Mouse (Mus musculus): Measurements from ENCODE around the gene Cd2.

DNA sequence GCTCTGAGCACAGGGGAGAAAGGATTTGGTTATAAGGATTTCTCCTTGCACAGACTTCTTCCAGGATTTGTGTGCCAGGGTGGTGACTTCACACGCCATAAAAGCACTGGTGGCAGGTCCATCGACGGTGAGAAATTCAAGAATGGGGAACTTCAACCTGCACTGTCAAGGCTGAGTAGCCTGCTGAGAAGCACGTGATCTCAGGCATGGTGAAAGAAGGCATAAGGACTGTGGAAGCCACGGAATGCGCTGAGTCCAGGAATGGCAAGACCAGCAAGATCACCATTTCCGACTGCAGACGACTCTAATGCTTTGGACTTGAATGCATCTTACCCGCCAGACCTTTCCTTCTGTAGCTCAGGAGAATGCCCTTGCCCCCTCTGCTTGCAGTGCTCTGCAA lies 23.2 kb upstream of the Cd2 start:
- TF ChIP-seq CEBPB (IDR thresholded peaks at IDR 0.05; ENCODE audit: low read depth) (no peak), MAX (IDR thresholded peaks at IDR 0.05) (no peak), CTCF (IDR thresholded peaks at IDR 0.05; ENCODE audit: control insufficient read depth, insufficient read depth, insufficient read length) (no peak)

Data from C2C12 (cell line).